Mouse (Mus musculus): ENCODE results near the gene Hectd4. TPM values are rescaled to one million over a fixed set of nuclear protein-coding genes. Genes with fewer than 3 reads are reported as not detected.

Hectd4 gene
- polyA plus RNA-seq, 1 experiment from 2014 or later: 3.3 TPM

DNA sequence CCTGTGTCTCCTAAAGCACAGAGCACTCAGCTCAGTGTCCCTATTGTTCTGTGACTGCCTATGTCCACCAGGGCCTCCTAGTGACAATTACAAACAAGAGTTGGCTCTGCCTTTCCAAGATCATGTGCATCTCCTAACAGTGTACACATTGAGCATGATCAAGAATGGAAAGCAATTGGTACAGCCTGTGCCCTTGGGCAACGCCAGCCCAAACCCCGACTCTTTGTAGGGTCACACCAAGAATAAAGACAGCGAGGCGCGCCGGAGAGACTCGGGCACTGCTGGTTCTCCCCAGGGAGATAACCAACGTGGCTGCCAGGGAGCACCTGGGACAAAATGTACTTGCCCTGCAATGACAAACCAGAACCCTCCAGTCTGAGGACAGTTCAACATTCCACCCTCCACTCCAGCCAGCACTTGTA is 32.4 kb upstream of the Hectd4 start:
- no peaks in the 10 kb centered on the region for H3K27me3 ChIP-seq (ENCODE audit: insufficient read depth, low read length)
- peaks cover 42% of the 10 kb centered on the region for H3K4me1 ChIP-seq (ENCODE audit: insufficient read depth)
- ATAC-seq: no peak
- TF ChIP-seq CTCF (IDR thresholded peaks at IDR 0.05; ENCODE audit: low read depth): no peak
- TF ChIP-seq EP300 (IDR thresholded peaks at IDR 0.05; ENCODE audit: low read depth): no peak
- H3K27ac ChIP-seq (ENCODE audit: low read depth): no peak overlapping the region
- 82% methylated on average over 8 of the region's 8 CpGs for whole genome bisulfite sequencing (ENCODE audit: insufficient replicate concordance)
- no peaks in the 10 kb centered on the region for H3K9me3 ChIP-seq (ENCODE audit: low read length)
- no peak overlapping the region for H3K4me3 ChIP-seq (ENCODE audit: low read depth, low read length)
- DNase-seq: no peak
- no peak overlapping the region for H3K9ac ChIP-seq (replicated peaks)
- H3K4me2 ChIP-seq (ENCODE audit: low read depth, low read length): no peak overlapping the region
- H3K36me3 ChIP-seq (replicated peaks; ENCODE audit: insufficient read depth, low read length): no peaks in the 10 kb centered on the region

DNA sequence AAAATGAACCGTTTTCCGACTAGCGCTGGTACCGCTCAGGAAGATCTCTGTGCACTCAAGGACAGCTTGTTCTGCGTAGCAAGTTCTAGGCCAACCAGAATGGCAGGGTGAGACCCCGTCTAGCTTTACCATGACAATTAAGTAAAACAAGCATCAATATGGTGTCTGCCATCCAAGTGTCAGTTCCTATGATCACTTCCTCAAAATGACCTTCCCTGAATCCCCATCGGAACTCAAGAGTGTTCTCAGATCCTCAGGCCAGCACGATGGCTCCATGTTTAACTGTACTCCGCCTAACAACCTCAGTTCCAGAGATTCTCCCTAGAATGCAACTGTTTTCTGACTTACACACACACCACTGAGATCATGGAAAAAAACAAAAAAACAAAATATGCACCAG is 31.8 kb upstream of the Hectd4 start:
- no peak overlapping the region for H3K27ac ChIP-seq (ENCODE audit: low read depth)
- no peak overlapping the region for H3K9ac ChIP-seq (replicated peaks)
- ATAC-seq (no peak), DNase-seq (no peak)
- H3K4me1 ChIP-seq (ENCODE audit: insufficient read depth): peaks cover 42% of the 10 kb centered on the region
- no peaks in the 10 kb centered on the region for H3K9me3 ChIP-seq (ENCODE audit: low read length)
- TF ChIP-seq CTCF (IDR thresholded peaks at IDR 0.05; ENCODE audit: low read depth): no peak
- no peak for TF ChIP-seq EP300 (IDR thresholded peaks at IDR 0.05; ENCODE audit: low read depth)
- no peak overlapping the region for H3K4me3 ChIP-seq (ENCODE audit: low read depth, low read length)
- H3K36me3 ChIP-seq (replicated peaks; ENCODE audit: insufficient read depth, low read length): no peaks in the 10 kb centered on the region
- WGBS (ENCODE audit: insufficient replicate concordance): 82% methylated on average over 9 of the region's 9 CpGs
- H3K4me2 ChIP-seq (ENCODE audit: low read depth, low read length): no peak overlapping the region
- no peaks in the 10 kb centered on the region for H3K27me3 ChIP-seq (ENCODE audit: insufficient read depth, low read length)

DNA sequence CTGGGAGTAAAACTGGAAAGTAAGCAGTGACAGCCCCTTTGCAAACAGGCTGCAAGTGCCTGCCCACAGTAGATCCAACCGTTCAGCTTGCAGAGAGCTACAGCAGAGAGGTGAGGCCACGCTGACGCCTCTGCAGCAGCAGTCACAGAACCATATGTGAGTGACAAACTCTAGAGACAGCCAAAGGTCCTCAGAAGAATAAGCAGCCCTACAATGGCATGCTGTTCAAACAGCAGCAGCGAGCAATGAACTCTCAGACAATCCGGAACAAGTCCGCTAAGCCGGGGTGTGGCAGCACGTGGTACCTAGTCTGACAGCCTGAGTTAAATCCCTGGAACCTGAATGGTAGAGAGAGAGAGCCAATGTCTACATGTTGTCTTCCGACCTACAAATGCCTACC is 30.8 kb upstream of the Hectd4 start:
- peak overlapping the region; percentile 47 for H3K4me2 ChIP-seq (ENCODE audit: low read depth, low read length)
- DNase-seq: no peak
- peaks cover 40% of the 10 kb centered on the region for H3K4me1 ChIP-seq (ENCODE audit: insufficient read depth)
- no peaks in the 10 kb centered on the region for H3K9me3 ChIP-seq (ENCODE audit: low read length)
- H3K27me3 ChIP-seq (ENCODE audit: insufficient read depth, low read length): no peaks in the 10 kb centered on the region
- WGBS (ENCODE audit: insufficient replicate concordance): 70% methylated on average over 9 of the region's 9 CpGs
- no peak overlapping the region for H3K4me3 ChIP-seq (ENCODE audit: low read depth, low read length)
- ATAC-seq: no peak
- TF ChIP-seq CTCF (IDR thresholded peaks at IDR 0.05; ENCODE audit: low read depth): no peak
- TF ChIP-seq EP300 (IDR thresholded peaks at IDR 0.05; ENCODE audit: low read depth): no peak
- H3K27ac ChIP-seq (ENCODE audit: low read depth): no peak overlapping the region
- 0 out of 2 replicates have a peak overlapping the region, but pooled peaks have one; percentile 16 for H3K9ac ChIP-seq (replicated peaks)
- no peaks in the 10 kb centered on the region for H3K36me3 ChIP-seq (replicated peaks; ENCODE audit: insufficient read depth, low read length)

DNA sequence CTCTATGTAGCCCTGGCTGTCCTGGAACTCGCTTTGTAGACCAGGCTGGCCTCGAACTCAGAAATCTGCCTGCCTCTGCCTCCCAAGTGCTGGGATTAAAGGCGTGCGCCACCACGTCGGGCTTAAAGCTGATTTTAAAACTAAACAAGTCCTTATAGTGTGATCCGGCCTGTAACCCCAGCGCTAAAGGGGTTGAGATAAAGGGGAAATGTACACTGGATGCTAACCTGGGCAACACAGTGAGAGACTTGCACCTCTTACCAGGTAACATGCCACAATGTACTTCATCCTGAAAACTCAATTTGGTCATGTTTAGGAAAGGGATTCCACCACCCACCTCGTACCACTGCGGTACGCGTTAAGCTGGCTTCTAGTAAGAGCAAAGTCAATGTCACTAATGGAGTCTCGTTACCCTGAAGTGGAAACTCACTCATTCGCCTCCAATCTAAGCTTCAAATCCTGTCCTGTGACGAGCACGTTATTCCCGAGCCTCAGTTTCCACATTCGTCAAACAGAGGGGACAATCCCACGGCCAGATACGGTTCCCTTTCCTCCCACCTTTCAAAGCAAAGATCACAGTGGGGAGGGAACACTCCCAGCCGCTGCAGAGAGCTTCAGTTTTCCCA is 29.7 kb upstream of the Hectd4 start:
- ATAC-seq (no peak), DNase-seq (no peak)
- TF ChIP-seq EP300 (IDR thresholded peaks at IDR 0.05; ENCODE audit: low read depth) (no peak), CTCF (IDR thresholded peaks at IDR 0.05; ENCODE audit: low read depth) (no peak)
- H3K4me2 ChIP-seq (ENCODE audit: low read depth, low read length): peak overlapping the region; percentile 81
- no peaks in the 10 kb centered on the region for H3K36me3 ChIP-seq (replicated peaks; ENCODE audit: insufficient read depth, low read length)
- WGBS (ENCODE audit: insufficient replicate concordance): 23% methylated on average over 21 of the region's 21 CpGs
- H3K9me3 ChIP-seq (ENCODE audit: low read length): no peaks in the 10 kb centered on the region
- peaks cover 34% of the 10 kb centered on the region for H3K4me1 ChIP-seq (ENCODE audit: insufficient read depth)
- peak overlapping the region; percentile 78 for H3K27ac ChIP-seq (ENCODE audit: low read depth)
- peak overlapping the region; percentile 88 for H3K4me3 ChIP-seq (ENCODE audit: low read depth, low read length)
- H3K9ac ChIP-seq (replicated peaks): peak overlapping the region; percentile 98
- no peaks in the 10 kb centered on the region for H3K27me3 ChIP-seq (ENCODE audit: insufficient read depth, low read length)

DNA sequence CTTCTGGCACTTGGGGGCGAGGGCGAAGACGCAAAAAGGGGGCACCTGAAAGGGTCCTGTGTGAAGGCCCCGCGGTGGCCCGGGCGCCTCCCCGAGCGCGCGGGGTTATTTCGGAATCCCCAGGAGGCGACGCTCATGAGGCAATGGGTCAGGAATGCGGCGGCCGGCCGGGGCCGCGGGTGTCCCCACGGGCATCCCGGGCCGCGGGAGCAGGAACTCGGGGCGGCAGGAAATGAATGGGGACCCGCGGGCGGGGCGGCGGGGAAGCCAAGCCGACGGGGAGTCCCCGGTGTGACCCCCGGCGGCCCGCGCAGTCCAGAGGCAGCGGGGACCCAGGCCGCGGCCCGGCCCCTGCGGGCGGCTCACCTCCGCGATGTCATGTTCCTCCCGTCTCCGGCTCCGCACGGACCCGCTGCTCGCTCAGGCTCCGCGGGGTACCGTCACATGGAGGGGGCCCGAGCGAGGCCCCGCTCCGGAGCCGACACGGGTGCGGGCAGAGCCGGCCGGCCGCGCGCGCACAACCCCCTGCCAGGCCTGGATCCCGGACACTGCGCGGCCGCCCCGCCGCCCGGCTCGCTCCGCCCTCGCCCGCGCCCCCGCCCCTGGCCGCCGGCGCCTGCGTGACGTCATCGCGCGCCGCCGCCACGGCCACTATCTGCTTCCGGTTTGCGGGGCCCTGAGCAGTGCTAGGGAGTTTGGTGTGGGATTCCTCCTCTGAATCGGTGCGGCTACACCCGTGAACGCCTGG is 29.0 kb upstream of the Hectd4 start, which contains the start of gene Ptpn11:
Ptpn11 (minus strand) TSS at position 562 of the 748 bp plus-strand sequence.
- Histone ChIP-seq H3K4me1 (ENCODE audit: insufficient read depth) (peaks cover 29% of the 10 kb centered on the region), H3K27ac (ENCODE audit: low read depth) (peak within 1 kb of the TSS; percentile 78), H3K4me2 (ENCODE audit: low read depth, low read length) (peak within 1 kb of the TSS; percentile 81), H3K4me3 (ENCODE audit: low read depth, low read length) (peak within 1 kb of the TSS; percentile 88), H3K36me3 (replicated peaks; ENCODE audit: insufficient read depth, low read length) (no peaks in the 10 kb centered on the region), H3K27me3 (ENCODE audit: insufficient read depth, low read length) (no peaks in the 10 kb centered on the region), H3K9me3 (ENCODE audit: low read length) (no peaks in the 10 kb centered on the region), H3K9ac (replicated peaks) (peak within 1 kb of the TSS; percentile 98)
- WGBS (ENCODE audit: insufficient replicate concordance): under 1% methylated on average over 49 of the region's 98 CpGs
- TF ChIP-seq CTCF (IDR thresholded peaks at IDR 0.05; ENCODE audit: low read depth): peak; percentile 16; the same call in 1 of the 2 replicates
- no peak for TF ChIP-seq EP300 (IDR thresholded peaks at IDR 0.05; ENCODE audit: low read depth)
- ATAC-seq: peak; percentile 94
- DNase-seq: peak; percentile 92

DNA sequence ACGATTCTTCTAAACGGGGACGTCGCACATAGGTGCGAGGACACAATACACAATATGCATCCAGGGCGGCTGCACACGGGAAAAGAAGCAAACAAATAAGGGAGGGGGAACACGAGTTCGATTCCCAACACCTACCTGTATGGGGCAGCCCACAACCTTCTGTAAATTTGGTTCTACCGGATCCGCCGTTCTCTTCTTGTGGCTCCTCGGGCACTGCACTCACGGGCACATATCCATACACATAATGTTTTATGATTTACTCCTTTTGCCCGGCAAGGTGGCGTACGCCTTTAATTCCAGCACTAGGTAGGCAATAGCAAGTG is 28.5 kb upstream of the Hectd4 start:
- peaks cover 27% of the 10 kb centered on the region for H3K4me1 ChIP-seq (ENCODE audit: insufficient read depth)
- peak overlapping the region; percentile 88 for H3K4me3 ChIP-seq (ENCODE audit: low read depth, low read length)
- 9% methylated on average over 17 of the region's 17 CpGs for WGBS (ENCODE audit: insufficient replicate concordance)
- peak overlapping the region; percentile 81 for H3K4me2 ChIP-seq (ENCODE audit: low read depth, low read length)
- peak overlapping the region; percentile 98 for H3K9ac ChIP-seq (replicated peaks)
- H3K9me3 ChIP-seq (ENCODE audit: low read length): no peaks in the 10 kb centered on the region
- H3K27me3 ChIP-seq (ENCODE audit: insufficient read depth, low read length): no peaks in the 10 kb centered on the region
- peak; percentile 29 for ATAC-seq
- no peaks in the 10 kb centered on the region for H3K36me3 ChIP-seq (replicated peaks; ENCODE audit: insufficient read depth, low read length)
- H3K27ac ChIP-seq (ENCODE audit: low read depth): peak overlapping the region; percentile 78
- TF ChIP-seq CTCF (IDR thresholded peaks at IDR 0.05; ENCODE audit: low read depth): no peak
- no peak for DNase-seq

All from liver, postnatal 0 days (tissue).